Mouse (Mus musculus): ENCODE results near the gene Slc6a11.

GRCm38 (mm10) chr6:114224399-114224798 lies 93.4 kb downstream of the Slc6a11 start:
- TF ChIP-seq HCFC1 (IDR thresholded peaks at IDR 0.05; ENCODE audit: borderline replicate concordance, insufficient read depth, low read length) (no peak), CHD2 (IDR thresholded peaks at IDR 0.05; ENCODE audit: low read depth, low read length) (no peak), ZNF384 (IDR thresholded peaks at IDR 0.05; ENCODE audit: low read depth, low read length) (no peak), ZC3H11A (IDR thresholded peaks at IDR 0.05; ENCODE audit: borderline replicate concordance, low read depth, low read length) (no peak)

All from ES-E14 (cell line).